Mouse (Mus musculus): ENCODE results near the gene Csf2rb2. TPM values are rescaled to one million over a fixed set of nuclear protein-coding genes. Genes with fewer than 3 reads are reported as not detected.
"Not testable (repeated sequence)": the region's sequence is repeated elsewhere in the genome, so short reads cannot be mapped to it uniquely, and the experiment has no call there.

Csf2rb2 gene
- 1 to 10 TPM in 1 of 4 experiments, under 1 TPM in 3; 0.30 to 1.5 (median 0.69) TPM for total RNA-seq (2022)

DNA sequence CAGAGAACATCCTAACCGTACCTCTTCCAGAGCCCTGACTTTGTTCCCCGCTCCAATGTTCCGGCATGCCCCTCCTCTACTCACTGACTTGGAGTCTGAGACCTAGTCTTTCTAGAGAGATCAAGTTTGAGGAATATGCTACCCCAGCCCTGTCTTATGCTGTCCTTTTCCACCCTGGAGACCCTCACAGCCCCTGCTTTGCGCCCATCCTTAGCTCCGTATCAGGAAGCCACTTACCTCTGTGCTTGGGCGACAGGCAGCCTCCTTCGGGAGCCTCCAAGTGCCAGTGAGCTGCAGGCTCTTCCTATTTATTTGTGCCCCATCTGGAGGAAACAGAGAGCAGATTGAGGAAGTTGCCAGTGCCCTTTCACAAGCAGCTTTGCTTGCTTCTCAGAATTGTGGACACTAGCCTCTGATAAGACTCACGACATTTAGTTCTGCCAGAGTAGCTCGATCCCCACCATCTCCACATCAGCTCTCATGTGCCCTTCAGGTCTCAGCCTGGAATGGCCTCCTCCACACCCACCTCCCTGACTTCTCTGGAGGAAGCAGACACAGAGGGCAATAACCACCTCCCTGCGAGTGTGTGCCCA is at the start of gene Csf2rb2:
TSS of gene Csf2rb2 (minus strand) at position 381 of the 593 bp plus-strand sequence.
- no peak for DNase-seq (ENCODE audit: low spot score)

DNA sequence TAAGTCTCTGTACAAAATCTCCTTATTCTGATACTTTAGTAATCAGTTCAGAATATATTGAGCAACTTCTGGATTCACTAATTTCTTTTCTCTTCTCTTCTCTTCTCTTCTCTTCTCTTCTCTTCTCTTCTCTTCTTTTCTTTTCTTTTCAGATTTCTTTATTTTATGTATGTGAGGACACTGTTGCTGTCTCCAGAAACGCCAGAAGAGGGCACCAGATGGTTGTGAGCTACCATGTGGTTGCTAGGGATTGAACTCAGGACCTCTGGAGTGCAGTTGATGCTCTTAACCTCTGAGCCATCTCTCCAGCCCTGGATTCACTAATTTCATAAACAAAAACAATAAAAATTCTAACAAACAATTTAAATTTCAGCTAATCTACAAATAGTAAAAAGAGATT is 49.4 kb upstream of the Csf2rb2 start:
- DNase-seq (ENCODE audit: low spot score), result no peak

DNA sequence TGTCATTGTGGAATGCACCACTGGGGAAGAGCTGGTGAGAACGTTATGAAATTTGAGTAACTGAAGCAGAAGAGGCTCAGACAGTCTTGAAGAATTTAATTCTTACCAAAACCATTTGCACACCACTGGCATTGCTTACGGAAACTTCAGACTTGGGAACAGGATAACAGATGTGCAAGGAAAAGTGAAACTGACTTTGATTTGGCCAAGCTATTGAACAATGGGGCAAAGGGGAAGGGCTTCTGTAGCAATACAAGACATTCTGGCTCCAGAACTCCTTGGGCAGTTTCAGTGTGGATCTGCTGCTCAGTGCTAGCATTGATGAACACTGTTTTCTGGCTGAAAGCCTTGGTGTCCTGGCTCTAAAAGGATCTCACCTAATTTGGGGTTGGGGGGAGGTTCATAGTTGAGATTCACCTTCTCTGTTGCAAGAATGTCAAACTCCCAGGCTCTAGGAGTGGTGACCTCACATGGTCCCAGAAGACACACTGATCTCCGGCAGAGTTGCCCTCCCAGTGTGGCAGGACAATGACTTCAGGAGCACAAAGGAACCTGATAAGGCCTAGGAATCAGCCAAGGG is 46.2 kb upstream of the Csf2rb2 start:
- no peak for DNase-seq (ENCODE audit: low spot score)

DNA sequence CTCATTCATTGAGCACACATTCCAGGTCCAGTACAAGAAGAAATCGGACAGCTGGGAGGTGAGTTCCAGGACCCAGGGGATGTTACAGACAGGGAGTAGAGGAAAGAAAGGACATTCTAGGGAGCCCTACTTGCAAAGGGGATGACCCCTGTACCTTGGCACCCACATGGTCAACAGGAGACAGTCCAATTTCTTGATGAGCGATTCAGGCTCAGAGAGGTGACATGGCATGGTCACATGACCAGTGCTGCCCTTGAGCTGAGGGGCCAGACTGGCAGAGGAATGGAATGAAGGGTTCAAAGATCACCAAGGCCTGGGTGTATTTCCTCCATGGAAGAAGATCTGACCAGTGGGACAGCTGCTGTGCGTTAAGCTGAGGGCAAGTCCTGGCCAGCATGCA is 39.0 kb upstream of the Csf2rb2 start:
- no peak for DNase-seq (ENCODE audit: low spot score)

DNA sequence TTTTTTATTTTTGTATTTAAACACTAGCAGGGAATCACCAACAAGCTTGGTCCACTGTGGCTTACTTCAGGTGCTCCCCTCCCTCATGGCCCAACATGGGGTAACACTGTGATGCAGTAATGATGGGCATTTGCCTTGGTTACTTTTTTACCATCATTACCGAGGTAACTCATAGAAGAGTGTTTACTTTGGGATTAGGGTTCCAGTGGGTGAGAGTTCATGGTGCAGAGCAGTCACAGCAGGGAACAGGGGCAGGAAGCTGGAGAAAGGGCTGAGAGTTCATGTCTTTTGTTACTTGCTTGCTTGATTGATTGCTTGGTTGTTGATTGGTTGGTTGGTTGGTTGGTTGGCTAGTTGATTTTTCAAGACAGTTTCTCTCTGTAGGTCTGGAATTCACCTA is 38.2 kb upstream of the Csf2rb2 start:
- DNase-seq (ENCODE audit: low spot score), result no peak

DNA sequence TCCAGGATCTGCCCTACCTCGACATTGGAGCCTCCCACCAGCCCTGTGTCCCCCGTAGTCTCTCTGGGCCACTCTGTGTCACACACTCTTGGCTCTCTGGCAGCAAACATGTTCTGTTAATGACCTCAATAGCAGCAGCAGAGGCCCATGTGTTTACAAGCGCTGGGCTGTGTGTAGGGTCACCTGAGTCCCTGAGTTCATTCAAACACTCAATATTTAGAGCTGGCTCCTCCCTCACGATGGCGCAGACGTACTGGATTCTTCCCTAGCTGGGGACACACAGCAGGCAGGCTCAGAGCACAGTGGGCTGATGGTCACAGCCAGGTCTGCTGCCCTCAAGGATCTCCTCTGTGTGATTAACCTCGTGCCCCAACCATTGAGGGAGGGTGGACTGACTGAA is 35.4 kb upstream of the Csf2rb2 start:
- not testable (repeated sequence) for DNase-seq (ENCODE audit: low spot score)

DNA sequence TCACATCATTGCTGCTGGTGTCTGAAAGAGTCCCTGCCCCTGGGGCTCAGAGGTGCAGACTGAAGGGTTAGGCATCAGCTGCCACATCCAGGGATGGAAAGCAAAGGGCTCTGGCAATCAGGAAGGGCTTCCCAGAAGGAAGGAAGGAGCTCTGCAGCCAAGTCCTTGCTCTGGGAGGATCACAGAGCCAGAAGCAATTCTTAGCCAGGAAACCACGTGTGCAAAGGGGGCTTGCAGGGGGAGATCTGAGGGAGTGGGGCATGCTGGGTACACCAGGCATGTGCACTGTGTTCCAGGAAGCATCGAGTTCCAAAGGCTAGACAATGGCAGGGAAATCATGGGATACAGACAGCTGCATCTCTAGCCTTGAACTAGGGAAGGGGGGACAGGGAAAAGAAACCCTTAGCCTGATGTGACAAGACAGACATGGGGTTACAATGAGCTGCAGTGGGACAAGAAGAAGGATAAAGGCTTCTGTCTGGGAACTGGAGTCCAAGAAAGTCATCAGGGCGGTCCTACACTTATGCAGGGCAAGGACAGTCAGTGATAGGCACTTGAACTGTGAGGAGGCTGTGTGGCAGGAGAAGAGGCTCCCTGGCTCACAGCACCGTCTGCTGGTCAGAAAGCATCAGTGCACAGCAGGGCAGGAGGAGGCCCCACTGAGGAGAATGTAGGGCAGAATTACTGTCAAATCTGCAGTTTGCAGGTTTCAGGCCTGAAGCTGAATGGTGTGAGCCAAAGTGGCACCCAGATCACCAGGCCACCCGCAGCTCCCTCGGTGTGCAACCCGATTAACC is 34.3 kb upstream of the Csf2rb2 start:
- DNase-seq (ENCODE audit: low spot score), result peak; percentile 71

DNA sequence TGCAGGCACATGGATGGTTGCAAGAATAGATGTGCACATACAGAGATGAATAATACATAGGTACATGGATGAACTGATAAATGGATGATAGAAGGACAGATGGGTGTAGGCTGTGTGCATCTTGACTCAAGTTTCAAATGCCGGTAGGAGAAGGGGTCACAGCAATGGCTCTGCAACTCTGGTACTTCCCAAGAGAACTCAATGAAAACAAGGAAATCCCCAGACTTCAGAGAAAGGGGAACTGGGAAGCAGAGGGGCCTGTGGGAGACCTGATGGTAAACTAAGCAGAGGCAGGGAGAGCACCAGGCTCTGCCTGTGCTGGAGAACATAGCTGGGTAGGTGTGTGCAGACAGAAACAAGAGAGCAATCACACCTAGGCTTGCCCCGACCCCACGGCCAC is 28.9 kb upstream of the Csf2rb2 start:
- DNase-seq (ENCODE audit: low spot score), result no peak

DNA sequence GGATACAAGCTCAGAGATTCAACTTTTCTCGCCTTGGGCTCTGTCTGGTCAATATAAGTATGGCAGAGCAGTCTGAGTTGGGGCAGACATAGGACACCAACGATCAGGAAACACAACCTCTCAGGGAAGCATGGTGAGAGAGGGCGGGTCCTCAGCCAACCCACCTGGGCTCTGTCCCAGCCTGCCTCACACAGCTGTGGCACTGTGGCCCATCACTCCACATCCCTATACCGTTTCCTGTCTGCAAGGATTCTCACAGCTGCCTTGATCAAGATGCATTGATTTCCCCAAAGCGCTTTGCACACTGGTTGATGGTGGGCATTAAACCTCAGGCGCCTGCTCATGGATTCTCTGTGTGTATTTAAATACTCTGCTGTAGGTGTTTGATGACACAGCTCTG is 27.5 kb upstream of the Csf2rb2 start:
- DNase-seq (ENCODE audit: low spot score), result no peak

DNA sequence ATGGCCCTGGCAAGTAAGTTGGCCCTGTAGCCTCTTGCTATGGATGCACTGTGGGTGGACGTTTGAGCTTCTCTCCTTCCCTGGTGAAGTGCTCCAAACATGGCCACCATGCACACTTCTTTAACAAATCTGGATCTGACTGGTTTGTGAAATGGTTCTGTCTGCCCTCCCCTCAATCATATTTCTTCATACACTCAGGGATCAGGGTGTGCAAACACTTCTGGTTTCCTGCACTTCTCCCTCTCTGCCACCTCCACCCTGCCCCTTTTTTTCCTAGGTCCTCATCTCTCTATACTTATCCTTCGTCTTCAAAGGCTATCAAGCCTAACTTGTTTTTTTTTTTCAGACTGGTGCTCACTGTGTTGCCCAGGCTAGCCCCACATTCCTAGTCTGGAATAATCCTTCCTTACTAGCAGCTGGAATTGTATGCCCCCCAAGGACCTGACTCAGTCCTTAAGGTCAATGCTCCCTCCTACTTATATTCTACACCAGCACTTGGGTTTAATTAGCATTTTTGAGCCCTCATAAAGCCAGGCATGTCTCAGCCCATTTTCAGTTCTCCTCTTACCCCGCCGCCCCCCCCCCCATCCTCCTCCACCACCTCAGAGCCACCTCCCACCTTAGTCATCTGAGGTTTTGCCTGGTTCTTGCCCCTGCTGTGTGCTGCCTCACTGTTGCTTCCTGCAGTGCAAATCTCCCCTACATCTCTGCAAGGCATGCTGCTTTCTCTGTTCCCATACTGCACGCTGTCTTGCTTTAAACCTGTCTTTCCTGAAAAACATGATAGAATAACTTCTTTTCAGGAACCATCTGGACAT is 26.2 kb upstream of the Csf2rb2 start:
- DNase-seq (ENCODE audit: low spot score), result no peak

DNA sequence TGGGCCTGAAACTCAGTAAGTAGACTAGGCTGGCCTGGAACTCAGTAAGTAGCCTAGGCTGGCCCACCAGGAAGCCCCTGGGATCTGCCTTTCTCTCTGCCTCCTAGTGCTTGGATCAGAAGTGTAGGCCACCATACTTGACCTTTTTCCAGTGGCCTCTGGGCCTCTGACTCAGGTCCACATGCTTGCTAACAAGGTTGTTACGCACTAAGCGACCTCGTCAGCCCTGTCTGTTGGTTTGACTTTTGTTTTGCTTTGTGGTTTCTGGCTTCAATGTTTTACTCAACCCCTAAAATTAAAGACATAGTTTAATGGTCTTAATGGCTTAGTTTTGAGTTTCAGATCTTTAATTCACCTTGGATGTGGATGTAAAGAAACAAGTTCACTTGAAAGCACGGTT is 25.2 kb upstream of the Csf2rb2 start:
- DNase-seq (ENCODE audit: low spot score), result no peak

DNA sequence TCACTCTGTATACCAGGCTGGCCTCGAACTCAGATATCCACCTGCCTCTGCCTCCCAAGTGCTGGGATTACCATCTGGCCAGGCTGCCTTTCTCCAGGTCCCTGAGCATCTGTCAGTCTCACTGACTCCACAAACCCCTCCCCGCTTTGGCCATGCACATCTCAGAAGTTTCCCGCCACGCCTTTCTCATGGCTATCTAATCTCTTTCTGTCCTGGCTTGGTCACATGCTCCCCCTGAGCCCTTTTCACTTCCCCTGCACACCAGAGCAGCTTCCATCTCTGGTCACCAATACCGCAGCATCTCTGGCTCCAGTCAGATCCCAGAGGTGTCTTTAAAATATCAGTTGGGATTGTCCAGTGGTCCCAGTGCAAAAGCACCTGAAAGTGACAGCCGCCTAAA is 24.5 kb upstream of the Csf2rb2 start:
- not testable (repeated sequence) for DNase-seq (ENCODE audit: low spot score)

DNA sequence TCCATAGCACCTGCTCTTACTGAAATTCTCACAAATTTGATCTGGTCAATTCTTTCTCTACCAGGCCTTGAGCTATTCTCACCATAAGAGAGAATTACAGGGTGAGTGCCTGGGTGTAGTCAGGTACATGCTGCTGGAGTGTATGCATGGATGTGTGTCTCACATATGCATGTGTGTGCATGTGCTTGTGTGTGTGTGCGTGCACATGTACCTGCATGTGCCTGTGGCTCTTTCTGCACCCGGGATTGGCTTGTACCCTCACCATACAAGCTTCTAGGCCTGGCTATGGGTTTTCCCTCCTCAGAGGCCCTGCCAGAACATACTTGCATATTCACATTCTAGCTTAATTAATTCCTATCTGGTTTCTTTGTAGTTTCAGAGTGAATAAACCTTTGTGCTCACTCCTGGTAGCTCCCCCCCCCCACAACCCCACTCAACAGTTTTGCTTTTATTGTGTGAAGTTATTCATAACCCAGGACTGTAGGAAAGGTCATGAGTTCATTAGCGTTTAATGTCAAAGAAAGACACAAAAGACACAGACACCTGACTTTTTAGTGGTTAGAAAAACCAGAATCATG is 23.1 kb upstream of the Csf2rb2 start:
- DNase-seq (ENCODE audit: low spot score), result no peak

DNA sequence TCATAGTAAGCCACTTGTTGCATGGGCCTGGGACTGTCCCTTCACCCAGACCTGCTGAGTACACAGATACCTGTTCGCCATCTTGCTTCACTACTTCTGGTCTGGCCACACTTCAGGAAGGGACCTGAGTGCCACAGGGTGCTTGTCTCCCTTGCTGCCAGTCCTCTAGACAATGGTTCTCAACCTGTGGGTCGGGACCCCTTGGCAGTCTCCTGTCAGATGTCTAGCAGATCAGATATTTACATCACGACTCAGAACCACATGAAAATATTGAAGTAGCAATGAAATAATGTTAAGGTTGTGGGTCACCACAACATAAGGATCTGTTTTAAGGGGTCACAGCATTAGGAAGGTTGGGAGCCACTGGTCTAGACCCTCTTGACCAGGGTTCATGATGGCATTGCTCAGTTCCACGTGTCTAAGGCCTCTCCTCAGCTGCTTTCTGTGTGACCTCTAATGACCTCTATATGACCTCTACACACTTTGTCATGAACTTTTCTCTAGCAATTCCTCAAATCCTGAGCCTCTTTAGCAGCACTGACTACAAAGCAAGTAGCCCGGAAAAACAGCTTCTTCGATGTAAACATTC is 22.3 kb upstream of the Csf2rb2 start:
- not testable (repeated sequence) for DNase-seq (ENCODE audit: low spot score)

DNA sequence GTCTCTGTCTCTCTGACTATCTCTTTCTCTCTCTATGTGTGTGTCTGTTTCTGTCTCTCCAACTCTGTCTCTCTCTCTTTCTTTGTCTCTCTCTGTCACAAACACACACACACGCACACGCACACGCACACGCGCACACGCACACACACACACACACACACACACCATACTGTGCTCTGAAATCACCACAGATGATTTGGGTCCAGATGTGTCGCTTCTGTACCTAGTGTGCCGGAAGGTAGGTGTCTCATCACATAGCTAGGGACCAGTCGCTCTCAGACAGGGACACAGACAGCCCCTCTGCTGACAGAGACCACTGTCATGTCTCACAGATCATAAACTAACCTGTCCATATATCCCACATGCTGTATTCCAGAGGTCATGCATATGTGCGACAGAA is 21.2 kb upstream of the Csf2rb2 start:
- no peak for DNase-seq (ENCODE audit: low spot score)

DNA sequence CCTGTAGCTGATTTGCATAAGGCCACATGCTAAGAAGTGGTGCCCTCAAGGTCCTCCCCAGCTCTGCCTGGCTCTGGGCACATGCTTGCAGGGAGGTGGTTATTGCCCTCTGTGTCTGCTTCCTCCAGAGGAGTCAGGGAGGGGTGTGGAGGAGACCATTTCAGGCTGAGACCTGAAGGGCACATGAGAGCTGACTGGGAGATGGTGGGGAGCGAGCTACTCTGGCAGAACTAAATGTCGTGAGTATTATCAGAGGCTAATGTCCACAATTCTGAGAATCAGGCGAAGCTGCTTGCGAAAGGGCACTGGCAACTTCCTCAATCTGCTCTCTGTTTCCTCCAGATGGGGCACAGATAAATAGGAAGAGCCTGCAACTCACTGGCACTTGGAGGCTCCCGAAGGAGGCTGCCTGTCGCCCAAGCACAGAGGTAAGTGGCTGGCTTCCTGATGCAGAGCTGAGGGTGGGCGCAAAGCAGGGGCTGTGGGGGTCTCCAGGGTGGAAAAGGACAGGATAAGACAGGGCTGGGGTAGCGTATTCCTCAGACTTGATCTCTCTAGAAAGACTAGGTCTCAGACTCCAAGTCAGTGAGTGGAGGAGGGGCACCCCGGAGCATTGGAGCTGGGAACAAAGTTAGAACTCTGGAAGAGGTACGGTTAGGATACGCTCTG is 20.3 kb upstream of the Csf2rb2 start, which contains the start of gene Csf2rb:
TSS of gene Csf2rb (plus strand) at position 82 of the 669 bp plus-strand sequence.
- DNase-seq (ENCODE audit: low spot score), result no peak

DNA sequence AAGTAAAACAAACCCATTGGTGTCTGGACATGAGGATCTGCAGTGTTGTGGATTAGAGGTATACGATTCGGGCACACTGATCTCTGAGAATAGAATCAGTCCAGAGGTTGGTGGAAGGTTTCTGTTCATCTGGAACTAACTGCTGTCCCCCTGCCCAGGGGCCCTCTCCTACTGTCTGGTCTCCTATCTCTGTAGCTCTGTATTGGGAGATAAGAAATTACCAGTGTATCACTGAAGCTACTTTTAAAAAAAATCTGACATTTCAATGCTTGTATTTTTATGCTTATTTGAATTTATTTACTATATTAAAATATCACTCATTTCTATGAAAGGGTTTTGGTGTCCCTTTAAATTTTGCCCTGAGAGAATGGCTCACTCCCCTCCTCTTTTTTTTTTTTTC is 18.8 kb upstream of the Csf2rb2 start:
- no peak for DNase-seq (ENCODE audit: low spot score)

DNA sequence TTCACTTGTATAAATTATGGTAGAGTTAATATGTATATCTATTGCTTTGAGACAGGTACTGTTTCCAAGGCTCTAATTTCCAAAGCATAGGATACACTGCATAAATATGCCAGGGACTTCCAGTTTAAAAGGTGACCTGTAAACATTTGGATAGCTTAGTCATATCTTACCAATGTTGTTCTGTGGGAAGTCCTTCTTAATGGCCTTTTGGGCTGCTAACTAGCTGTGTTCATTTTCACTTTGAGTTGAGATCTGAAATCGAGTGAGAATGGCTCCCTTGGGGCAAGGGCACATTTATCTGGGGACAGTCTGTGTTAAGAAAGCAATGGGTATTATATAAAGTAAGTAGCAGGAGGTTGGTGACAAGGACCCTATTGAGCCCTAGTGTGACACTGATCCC is 17.8 kb upstream of the Csf2rb2 start:
- no peak for DNase-seq (ENCODE audit: low spot score)

DNA sequence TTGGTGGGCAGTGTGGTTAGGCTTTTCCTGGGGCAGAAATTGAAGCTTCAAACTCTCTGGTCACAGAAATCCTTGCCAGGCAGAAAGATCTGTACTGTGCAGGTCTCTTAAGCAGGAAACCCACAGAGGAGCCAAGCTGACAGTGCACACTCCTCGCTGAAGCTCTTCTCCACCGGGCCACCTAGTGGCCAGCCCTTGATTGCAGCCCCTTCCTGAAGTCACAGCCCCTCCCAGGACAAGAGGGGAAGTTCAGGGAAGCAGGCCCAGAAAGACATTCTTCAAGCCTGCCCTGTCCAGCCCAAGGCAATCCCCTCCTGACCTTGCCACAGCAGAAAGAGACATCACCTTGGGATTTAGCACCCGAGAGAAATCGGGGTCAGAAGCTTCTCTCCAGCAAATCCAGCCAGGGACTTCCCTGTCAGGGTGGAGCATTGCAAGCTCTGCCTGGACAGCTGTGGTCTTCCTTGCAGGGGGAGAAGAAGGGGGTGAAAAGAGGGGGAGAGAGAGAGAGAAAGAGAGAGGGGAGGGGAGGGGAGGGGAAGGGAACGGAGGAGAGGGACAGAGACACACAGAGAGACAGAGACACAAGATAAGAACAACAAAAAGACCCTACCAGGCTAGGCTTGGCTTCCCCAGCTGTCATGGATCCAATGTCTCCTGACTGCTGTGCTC is 15.4 kb upstream of the Csf2rb2 start:
- DNase-seq (ENCODE audit: low spot score), result peak; percentile 88
